Mouse (Mus musculus) CD8-positive naive resting alpha-beta T cell, adult 2 months (primary cell): ENCODE measurements around the gene AC124108.1.
A peak's percentile ranks its signal among the peaks of the same experiment; 100 is the strongest.

Source experiments
- DNase-seq, 2 experiments: peaks; one replicate each; pipeline ENCODE4 v3.0.0; 2022; ENCODE audit warnings: low read depth in 2 of 2, low spot score in 2 of 2

The AC124108.1 gene

DNA sequence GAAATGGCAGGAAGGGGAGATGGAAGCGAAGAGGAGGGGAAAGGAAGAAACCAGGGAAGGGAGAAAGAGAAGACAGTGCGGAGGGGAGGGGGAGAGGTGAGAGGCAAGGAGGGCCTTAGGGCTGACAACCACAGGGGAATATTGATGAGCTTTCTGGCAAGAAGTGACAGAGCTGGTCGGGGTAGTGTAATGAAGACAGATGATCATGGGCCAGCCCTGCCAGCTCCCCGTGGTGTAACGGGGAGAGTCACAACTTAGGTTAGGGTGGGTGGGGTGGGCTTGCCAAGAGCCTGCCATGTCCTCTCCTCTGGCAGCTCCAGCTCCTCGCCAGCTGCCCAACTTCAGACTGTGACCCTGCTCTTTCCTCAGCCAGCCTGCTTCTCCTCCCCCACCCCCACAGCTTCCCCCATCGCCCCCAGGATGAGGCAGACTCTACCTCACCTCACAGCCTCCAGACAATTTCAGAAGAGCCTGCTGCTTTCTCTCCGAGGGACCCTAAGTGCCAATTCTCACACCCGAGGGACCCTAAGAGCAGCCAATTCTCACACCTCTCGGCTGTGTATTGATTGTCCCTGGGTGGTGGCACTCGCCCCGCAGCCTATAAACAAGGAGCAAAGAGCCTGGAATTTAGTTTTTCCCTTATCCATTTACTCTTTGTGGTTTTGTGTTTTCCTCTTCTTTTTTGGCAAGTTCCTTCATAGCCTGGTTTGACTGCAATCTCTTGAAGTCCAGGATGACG is 26.3 kb upstream of the AC124108.1 start:
- no peak for DNase-seq

DNA sequence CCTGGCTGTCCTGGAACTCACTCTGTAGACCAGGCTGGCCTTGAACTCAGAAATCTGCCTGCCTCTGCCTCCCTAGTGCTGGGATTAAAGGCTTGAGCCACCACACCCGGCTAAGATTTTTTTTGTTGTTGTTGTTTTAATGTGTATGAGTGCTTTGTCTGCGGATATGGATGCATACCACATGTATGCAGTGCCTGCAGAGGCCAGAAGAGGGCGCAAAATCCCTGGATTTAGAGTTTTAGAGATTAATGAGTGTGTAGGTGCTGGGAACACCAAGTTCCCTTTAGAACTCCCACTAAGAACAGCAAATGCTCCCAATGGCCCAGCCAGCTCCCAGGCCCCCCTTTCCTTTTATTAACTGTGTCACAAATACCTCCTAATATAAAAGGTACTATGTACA is 25.4 kb upstream of the AC124108.1 start:
- DNase-seq: peak in 1 of 2 experiments; percentile 21

DNA sequence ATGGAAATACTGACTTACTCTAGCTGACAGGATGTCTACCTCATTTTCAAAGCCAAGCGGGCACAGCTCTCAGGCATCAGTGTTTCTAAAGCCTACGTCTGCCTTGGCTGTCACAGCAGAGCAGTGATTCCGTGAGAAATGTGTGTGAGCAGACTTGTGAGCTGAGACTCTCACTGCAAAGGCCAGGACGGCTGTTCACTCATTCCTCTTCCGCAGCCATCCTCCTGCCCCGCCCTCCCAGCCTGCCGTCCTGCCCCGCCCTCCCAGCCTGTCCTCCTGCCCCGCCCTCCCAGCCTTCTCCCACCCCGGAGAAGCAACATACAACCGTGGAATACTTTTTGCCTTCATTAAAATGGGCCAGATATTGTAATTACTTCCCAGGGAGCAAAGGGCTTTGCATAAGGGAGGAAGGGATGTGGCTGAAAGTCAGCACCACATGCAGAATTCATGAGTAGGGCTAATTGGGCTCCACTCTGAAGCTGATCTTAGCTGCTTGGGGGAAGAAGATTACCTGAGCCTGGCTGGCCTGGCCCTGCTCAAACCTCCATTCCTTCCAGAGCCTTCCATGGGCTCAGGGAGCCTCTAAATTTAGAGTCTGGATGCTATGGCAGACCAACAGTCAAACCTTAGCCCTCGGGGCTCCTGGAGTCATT is 23.0 kb upstream of the AC124108.1 start:
- DNase-seq: no peak

DNA sequence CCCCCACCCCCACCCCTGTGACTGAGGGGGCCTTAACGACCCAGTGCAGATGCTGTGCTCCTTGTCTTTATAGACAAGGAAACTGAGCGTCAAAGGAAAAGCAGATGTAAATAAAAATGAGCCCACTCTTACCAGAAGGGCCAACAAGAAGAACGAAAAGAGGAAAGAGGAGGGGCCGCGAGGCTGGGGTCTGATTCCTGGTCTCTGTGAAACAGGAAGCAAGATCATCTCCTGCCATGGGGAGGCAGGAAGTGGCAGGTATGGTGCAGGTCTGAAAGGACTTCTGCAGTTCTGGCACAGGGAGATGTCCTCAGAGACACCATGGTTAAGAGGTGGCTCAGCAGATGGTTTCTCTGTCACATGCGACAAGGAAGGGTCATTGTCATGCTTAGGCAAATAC is 20.6 kb upstream of the AC124108.1 start:
- no peak for DNase-seq

DNA sequence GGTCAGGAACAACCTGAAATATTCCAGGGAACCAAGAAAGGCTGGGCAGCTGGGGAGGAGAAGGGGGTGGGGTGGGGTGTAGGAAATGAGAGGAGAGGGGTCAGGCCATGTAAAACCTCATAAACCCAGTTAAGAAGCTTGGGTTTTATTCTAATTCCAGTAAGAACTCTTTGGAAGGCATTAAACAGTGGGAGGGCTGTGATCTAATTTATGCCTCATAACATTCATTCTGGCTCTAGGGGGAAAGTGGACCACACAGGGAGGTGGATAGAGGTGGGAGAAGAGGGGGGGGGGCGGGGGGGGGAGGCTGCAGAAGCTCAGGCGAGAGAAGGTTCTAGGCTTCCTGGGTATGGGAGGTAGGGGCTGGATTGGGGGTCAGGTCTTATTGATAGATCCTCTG is 19.6 kb upstream of the AC124108.1 start:
- DNase-seq: no peak

DNA sequence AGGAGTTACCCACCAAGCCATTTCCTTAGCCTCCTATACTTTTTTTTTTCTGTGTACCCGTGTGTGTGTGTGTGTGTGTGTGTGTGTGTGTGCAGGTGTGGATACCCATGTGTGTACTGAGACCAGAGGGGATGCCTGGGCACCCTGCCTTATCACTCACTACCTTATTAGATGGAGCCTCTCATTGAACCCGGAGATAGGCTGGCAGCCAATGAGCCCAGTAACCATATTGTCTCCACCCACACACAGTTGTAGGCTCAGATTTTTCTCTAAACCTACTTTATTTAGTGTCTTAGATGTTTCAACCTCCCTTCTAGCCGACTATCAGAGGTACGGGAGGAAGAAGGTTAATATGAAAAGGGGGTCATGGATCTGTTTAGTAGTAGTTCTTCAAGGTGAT is 5.0 kb upstream of the AC124108.1 start:
- no peak for DNase-seq

DNA sequence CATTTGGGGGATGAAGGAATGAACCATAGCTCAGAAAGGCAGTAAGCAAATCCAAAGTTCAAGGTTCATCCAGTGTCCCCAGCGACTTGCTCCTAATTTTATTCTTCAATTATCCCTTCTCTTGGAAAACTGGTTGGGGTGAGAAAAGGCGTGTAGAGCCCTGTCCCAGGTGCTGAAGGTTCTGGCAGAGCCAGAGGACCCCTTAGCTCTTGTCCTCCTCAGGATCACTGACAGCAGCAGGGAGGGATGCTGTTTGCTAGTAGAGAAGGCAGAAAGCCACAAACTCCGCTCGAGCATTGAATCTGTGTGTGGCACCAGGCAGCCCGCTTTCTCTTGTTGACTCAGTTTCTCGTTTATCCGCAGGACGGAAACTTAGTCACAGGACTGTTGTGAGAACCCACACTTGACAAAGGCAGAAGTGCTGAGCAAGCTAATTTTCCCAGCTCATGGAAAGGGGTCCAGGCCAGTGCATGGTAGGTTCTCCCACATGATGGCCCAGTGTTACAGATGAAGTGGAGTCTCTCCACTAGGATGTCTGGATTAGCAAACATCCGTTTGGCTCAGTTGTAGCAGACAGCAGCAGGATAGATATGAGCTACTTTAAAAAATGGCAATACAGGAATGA is 2.7 kb upstream of the AC124108.1 start:
- no peak for DNase-seq

DNA sequence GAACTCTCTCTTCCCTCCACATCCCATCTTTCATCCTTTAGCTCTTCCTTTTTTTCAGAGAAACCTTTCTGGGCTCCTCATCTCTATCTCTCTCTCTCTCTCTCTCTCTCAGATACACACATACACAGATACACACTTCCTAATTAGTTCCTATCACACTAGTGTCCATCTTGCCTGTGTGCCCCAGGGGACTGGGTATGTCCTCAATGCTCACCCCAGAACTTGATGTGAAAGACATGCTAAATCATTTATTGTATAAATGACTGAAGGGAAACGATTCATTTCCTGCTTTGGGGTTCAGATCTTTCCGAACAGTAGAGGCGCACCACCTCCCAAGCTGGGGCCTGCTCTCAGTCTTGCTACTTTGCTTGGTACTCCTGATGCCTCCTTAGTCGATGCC is 2.0 kb upstream of the AC124108.1 start:
- DNase-seq: no peak

DNA sequence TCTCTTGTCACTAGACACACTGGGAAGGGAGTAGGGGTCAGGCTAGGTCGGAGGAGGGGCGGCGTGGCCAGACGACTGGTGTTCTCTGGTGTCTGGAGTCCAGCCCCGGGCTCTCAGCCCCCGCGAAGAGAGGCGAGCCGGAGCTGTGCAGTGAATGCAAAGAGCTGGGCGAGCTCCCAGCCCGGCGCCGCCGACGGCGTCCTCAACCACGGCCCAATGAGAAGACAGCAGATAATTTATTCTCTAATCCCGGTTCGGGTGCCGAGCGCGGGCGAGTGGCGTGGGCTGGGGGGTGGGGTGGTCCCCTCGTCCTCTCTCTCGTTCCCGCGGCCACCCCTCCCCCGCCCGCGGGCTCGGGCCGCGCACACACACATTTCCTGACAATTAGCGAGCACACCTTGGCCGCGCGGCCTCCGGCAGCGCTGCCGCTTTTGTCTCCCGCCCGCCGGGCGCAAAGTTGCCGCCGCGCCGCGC is 1.2 kb upstream of the AC124108.1 start:
- no peak for DNase-seq

DNA sequence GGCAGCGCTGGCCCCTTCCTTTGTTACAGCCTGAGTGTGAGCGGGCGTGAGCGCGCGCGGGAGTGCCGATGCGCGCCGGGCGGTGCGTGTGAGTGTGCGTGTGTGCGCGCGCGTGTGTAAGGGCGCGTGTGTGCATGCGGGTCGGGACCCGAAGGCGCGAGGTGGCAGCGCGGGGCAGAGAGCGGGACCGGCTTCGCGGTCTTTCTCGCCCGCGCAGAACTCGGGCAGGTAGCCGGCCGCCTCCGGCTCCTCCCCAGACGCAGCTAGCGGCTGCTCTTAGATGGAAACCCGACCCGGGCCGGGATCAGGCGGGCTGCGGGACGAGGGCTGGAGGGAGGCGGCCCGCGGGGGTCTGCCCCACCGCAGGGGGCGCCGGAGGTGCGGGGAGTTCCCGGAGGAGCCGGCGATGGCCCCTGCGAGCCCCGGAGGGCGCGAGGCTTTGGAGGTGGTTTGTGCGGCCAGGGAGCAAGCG is 600 bp upstream of the AC124108.1 start:
- no peak for DNase-seq

DNA sequence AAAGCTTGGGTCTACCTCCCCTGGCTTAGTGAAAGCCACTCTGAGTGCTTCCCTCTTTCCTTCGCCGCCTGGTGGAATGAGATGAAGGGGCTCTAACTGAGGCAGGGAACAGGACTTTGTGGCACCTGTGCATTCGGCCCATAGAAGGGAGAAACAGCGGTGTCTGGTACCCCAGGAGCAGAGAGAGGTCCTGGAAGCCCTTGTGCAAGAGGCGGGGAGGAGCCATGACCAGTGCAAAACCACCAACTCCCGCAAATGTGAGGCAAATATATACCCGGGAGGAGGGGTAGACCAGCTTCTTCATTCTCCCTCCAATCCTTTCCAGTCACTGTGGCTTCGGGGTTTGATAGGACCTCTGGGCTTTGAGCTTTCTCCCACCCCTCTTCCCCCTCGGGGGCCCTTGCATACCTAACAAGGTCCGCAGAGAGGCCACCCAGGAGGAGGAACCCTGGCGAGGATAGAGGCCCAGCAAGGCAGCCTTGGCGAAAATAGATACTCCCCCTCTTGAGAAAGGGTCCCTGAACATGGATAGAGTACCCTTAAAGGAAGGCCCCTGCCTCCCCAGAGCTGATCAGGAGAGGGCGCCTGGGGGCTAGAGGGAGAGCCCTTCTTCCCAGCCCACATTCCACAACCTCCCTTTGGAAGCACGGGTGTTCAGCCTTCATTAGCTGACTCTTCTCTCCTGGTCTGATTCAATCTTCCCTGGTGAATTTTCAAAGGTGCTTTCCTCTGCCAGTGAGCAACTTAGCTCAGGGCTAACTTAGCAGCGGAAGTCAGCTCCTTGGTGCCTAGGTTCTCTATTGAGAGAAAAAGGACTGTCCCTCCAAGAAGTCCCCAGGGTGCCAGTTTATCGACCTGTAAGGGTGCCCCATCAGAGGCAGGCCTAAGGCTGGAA is 776 bp downstream of the AC124108.1 start:
- no peak for DNase-seq

DNA sequence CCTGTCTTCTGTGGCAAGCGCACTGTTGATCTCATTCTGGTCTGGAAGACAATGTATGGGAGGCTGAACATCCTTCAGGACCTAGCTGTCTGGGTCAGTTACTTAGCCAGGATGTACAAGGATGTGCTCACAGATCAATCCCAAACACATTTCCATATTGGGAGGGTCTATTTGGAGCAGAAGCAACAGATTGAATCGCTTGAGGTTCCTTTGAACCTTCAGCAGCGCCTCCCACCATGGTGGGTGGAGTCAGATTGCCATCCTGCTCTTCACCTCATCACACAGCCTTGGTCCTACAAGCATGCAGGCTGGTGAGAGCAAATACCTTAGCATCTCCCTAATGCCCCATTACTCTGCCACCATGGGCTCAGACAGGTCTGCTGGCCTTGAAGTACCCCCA is 2.5 kb downstream of the AC124108.1 start:
- DNase-seq: no peak

DNA sequence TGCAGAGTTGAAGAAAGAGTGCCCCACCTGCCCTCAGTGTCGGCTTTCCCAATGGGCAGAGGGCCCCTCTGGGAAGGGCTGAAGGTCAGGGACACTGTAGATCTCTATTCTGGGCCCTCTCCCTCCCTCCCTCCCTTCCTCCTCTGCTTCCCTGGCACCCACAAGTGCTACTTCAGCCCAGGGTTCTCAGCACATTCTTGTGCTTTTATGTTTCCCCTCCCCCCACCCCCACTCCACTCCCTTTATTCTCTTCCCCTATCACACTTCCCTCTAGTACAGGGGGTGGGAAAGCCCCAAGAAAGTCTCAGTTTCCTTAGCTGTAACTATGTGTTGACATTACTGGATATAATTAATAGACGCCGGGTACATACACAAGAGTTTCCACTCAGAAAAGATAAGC is 3.4 kb downstream of the AC124108.1 start:
- DNase-seq: no peak

DNA sequence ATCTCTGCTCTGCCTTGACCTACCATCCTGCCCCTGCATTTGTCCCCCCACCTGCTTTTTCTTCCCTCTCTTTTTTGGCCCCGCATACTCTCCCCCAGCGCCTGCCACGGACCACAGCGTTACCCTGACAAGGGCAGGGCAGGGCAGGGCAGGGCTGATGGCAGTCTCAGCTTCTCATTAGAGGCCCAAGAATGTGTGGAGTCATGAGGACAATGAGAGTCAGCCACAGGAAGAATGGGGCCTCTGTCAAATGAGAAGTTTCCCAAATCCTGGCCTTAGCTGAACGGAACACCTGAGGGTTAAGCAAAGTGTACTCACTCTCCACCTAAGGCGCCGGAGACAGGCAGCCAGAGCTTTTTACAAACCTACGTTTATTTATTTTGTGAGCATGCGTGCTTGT is 3.8 kb downstream of the AC124108.1 start:
- no peak for DNase-seq

DNA sequence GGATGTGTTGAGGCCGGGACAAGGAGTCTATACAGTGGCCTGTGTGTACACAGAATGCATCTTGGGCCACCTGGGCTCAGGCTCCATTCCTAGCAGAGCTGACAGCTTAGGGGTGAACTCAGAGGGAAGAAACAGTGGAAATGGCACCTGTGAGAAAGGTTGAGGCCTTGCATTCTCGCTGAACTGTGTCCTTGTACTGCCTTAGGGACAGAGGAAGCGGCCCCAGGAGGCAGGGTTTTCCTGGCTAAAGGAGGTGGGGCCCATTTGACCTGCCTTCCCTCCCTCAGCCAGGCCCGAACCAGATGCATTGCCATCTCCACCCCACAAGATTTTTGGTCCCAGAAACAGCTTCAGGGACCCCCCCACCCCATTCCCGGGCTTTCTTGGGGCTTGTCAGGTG is 4.4 kb downstream of the AC124108.1 start:
- no peak for DNase-seq

DNA sequence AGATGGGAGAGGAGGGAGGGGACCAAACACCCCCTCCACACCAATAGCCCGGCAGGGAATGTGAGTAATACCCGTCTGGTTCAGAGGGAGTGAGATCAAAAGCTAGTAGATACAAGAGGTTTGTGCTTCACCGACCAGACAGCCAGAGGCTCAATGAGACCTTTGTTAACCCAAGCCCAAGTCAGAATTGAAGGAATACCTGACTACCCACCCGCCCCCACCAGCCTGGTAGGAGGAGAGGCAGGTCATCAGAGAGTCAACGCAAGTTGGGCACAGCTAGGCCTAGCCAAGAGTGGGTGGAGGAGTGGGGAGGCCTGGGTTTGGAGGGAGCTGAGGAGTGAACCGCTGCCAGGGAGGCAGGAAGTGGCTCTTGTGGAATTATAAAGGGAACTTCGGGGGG is 5.1 kb downstream of the AC124108.1 start:
- DNase-seq: no peak

DNA sequence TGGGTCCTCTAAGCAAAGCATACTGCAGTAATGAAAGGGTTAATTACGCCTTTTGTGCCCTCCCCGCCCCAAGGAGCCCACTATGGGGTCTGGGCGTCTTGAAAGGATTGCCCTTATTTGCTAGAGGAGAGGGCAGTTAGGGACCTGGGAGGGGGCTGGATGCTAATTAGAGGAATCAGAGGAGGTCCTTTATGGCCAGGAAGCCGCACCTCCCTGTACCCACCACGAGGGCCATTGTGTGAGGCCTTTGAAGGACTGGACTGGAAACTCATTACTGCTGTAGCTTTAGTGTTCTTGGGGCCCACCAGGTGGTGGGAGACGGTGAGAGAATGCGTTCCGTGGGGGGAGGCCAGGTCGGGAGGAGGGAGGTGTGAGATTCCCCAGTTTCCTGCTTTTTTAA is 6.4 kb downstream of the AC124108.1 start:
- DNase-seq: no peak

DNA sequence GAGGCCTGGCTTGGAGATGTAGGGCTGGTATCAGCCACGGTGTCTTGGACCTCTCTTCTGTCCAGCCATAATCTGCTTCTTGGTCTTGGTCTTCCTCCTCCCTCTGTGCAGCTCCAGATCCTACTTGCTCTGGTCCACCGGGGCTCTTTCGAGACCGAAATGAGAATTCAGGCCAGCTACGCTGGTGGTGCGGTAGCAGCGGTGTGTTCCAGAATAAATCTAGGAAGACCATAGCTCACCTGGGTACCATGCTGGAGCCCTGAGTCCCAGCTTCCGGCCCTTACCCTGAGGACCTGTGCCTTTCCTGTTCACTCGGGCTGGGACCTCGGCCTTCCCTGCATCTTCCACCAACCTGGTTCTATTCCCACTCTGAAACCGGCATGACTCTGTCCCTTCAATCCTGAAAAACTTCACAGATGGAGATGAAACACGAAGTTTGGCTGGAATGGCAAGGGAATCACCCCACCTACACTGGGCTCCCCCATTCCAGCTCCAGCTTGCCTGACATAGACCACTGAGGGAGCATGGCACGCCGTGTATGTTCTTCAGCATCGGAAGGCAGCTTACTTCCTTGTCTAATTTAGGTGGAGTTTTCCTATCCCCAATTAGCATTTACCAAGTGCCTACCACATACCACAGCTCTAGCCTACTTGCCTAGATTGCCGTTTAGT is 7.3 kb downstream of the AC124108.1 start:
- DNase-seq: no peak

DNA sequence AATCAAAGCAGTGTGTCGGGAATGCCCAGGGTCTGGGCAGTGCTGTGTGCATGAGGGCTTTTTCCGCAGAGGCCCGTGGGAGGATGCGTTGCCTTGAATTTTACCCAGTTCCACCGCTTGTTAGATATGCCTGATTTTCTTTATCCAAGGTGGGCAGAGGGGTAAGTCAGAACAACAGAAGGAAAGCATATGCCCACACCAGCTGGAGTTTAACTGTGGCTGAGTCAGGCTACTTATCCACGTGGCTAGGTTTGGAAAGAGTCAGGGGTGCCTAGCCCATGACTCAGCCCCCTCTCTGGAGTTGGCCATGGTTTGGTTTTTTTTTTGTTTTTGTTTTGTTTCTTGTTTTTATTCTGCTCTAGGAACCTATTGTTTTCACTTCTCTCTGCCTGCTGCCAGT is 8.0 kb downstream of the AC124108.1 start:
- no peak for DNase-seq

DNA sequence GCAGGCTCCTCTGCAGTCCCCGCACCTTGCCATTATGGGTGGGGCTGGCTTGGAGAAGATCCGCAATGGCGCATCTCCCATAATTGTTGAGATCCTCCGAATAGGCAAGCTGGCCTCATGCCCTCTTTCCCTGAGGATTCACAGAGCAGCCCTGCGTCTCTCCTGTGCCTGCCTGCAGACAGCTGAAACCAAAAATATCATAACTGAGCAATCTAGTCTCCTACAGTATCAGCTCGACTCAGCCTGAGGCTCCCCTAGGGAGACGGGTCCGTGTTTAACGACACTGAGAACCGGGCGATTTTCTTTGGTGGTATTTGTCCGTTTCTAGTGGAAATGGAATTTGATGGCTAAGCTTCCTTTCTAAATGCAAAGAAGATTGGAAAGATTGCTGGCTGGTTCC is 8.7 kb downstream of the AC124108.1 start:
- no peak for DNase-seq
